Mouse (Mus musculus) myocyte (in vitro differentiated cells): ENCODE data around the gene Ssr3.

Experiments
- E2F4 ChIP-seq: IDR thresholded peaks from one replicate; pipeline ENCODE4 v1.6.1; 2011; ENCODE audit warnings: mild to moderate bottlenecking, control low read depth, moderate library complexity; ENCODE audit not compliant: insufficient read depth
- MYOD1 ChIP-seq, 3 experiments: IDR thresholded peaks; one replicate each; pipeline ENCODE4 v1.6.1; 2011; ENCODE audit warnings: control low read depth in 2 of 3, low read depth in 2 of 3, mild to moderate bottlenecking in 2 of 3, moderate library complexity in 1 of 3; ENCODE audit not compliant: insufficient read length in 2 of 3, control insufficient read depth in 1 of 3
- POLR2A ChIP-seq: IDR thresholded peaks from one replicate; pipeline ENCODE4 v1.6.1; 2011; ENCODE audit warnings: low read depth, mild to moderate bottlenecking, control low read depth, moderate library complexity; ENCODE audit not compliant: insufficient read length
- SRF ChIP-seq: IDR thresholded peaks from one replicate; pipeline ENCODE4 v1.6.1; 2011; ENCODE audit warnings: low read depth; ENCODE audit not compliant: control insufficient read depth, insufficient read length

GRCm38 (mm10) chr3:65385771-65386170, 6.7 kb downstream of the Ssr3 start:
- no peak for TF ChIP-seq SRF
- no peak for TF ChIP-seq POLR2A
- no peak for TF ChIP-seq E2F4
- TF ChIP-seq MYOD1 (IDR thresholded peaks at IDR 0.05; ENCODE audit: control insufficient read depth in 1 of 3, insufficient read length in 2 of 3, low read depth in 2 of 3): no peak
